Mouse (Mus musculus): ENCODE measurements around the gene Nfkbia. TPM values are rescaled to one million over a fixed set of nuclear protein-coding genes. Genes with fewer than 3 reads are reported as not detected.
A peak's percentile ranks its signal among the peaks of the same experiment; 100 is the strongest.

The Nfkbia gene
- polyA plus RNA-seq, 1 experiment from 2014 or later, result 36.4 TPM

DNA sequence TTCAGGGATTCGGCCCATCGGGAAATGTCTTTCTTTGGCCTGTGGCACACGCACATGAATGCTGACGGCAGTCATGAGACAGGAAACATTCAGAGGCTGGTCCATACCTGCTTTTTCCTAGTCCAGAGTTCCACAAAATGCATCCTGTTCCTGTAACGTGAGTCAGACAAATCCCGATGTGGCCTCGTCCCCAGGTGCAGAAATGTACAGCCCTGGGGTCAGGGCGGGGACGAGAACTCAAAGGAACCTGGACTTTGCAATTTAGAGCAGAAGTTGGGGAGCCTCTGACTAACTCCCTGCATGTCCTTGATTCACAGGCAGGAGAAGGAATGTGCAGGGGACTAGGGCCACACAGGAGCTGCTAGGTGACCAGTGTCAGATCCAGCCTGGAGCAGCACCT lies 21.1 kb downstream of the Nfkbia start:
- Histone ChIP-seq H3K4me3 (replicated peaks) (no peak overlapping the region), H3K9ac (no peak overlapping the region), H3K36me3 (replicated peaks) (no peaks in the 10 kb centered on the region), H3K27ac (no peak overlapping the region), H3K4me1 (peaks cover 22% of the 10 kb centered on the region), H3K27me3 (peaks cover 10% of the 10 kb centered on the region; the same call in 1 of the 2 replicates), H3K9me3 (no peaks in the 10 kb centered on the region), H3K4me2 (no peak overlapping the region)
- 93% methylated on average over 9 of the region's 9 CpGs for WGBS
- no peak for ATAC-seq (ENCODE audit: low FRiP score)

DNA sequence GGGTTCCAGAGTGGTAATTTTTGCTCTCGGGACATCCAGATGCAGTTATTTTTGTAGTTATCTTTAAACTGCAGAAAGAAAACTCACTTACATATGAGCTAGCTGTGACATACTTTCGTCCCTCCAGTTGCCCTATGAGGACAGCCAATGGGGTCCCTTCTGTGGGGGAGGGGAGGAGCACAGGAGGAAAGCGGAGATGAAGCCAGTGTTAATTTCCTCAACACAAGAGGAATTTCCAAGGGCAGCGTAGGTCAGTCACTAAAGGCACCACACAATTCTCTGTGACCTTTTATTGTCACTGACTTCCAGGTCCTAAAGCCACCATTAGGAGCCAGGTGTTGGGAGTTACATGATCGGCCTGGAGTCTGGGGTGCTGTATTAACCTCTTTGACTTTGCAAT lies 22.0 kb downstream of the Nfkbia start:
- H3K27me3 ChIP-seq, result peaks cover 10% of the 10 kb centered on the region; the same call in 1 of the 2 replicates
- WGBS, result 56% methylated on average over 5 of the region's 5 CpGs
- no peak overlapping the region for H3K27ac ChIP-seq
- no peak overlapping the region for H3K9ac ChIP-seq
- peaks cover 29% of the 10 kb centered on the region for H3K4me1 ChIP-seq
- H3K9me3 ChIP-seq, result no peaks in the 10 kb centered on the region
- H3K4me2 ChIP-seq, result no peak overlapping the region
- no peak overlapping the region for H3K4me3 ChIP-seq (replicated peaks)
- no peak for ATAC-seq (ENCODE audit: low FRiP score)
- H3K36me3 ChIP-seq (replicated peaks), result no peaks in the 10 kb centered on the region

- 60% methylated on average over 10 of the region's 10 CpGs for WGBS
- Histone ChIP-seq H3K36me3 (replicated peaks) (no peaks in the 10 kb centered on the region), H3K4me1 (peaks cover 45% of the 10 kb centered on the region), H3K4me3 (replicated peaks) (no peak overlapping the region), H3K27me3 (peaks cover 9% of the 10 kb centered on the region; the same call in 1 of the 2 replicates), H3K9me3 (no peaks in the 10 kb centered on the region), H3K27ac (no peak overlapping the region), H3K4me2 (no peak overlapping the region), H3K9ac (no peak overlapping the region)
- no peak for ATAC-seq (ENCODE audit: low FRiP score)
Observed at GRCm38 (mm10) chr12:55467331-55468180, 24.9 kb downstream of the Nfkbia start.

- no peaks in the 10 kb centered on the region for H3K36me3 ChIP-seq (replicated peaks)
- no peak overlapping the region for H3K4me3 ChIP-seq (replicated peaks)
- no peak overlapping the region for H3K9ac ChIP-seq
- peaks cover 45% of the 10 kb centered on the region for H3K4me1 ChIP-seq
- H3K4me2 ChIP-seq, result no peak overlapping the region
- no peak; the same call in 1 of the 2 replicates for ATAC-seq (ENCODE audit: low FRiP score)
- H3K9me3 ChIP-seq, result no peaks in the 10 kb centered on the region
- WGBS, result 83% methylated on average over 5 of the region's 5 CpGs
- H3K27me3 ChIP-seq, result peaks cover 5% of the 10 kb centered on the region; the same call in 1 of the 2 replicates
- H3K27ac ChIP-seq, result no peak overlapping the region
Observed at GRCm38 (mm10) chr12:55466816-55467215, 25.6 kb downstream of the Nfkbia start.

- Histone ChIP-seq H3K9ac (no peak overlapping the region), H3K36me3 (replicated peaks) (no peaks in the 10 kb centered on the region), H3K27ac (no peak overlapping the region), H3K4me1 (peaks cover 45% of the 10 kb centered on the region), H3K27me3 (peaks cover 5% of the 10 kb centered on the region; the same call in 1 of the 2 replicates), H3K9me3 (no peaks in the 10 kb centered on the region), H3K4me2 (no peak overlapping the region), H3K4me3 (replicated peaks) (no peak overlapping the region)
- no peak for ATAC-seq (ENCODE audit: low FRiP score)
- 56% methylated on average over 7 of the region's 7 CpGs for WGBS
Observed at GRCm38 (mm10) chr12:55466088-55466701, 26.3 kb downstream of the Nfkbia start.

GRCm38 (mm10) chr12:55465401-55465983 lies 27.0 kb downstream of the Nfkbia start:
- Histone ChIP-seq H3K27ac (no peak overlapping the region), H3K4me2 (no peak overlapping the region), H3K27me3 (peaks cover 5% of the 10 kb centered on the region; the same call in 1 of the 2 replicates), H3K4me3 (replicated peaks) (no peak overlapping the region), H3K9ac (no peak overlapping the region), H3K9me3 (no peaks in the 10 kb centered on the region), H3K4me1 (peaks cover 45% of the 10 kb centered on the region), H3K36me3 (replicated peaks) (no peaks in the 10 kb centered on the region)
- ATAC-seq (ENCODE audit: low FRiP score), result no peak
- WGBS, result 81% methylated on average over 17 of the region's 17 CpGs

DNA sequence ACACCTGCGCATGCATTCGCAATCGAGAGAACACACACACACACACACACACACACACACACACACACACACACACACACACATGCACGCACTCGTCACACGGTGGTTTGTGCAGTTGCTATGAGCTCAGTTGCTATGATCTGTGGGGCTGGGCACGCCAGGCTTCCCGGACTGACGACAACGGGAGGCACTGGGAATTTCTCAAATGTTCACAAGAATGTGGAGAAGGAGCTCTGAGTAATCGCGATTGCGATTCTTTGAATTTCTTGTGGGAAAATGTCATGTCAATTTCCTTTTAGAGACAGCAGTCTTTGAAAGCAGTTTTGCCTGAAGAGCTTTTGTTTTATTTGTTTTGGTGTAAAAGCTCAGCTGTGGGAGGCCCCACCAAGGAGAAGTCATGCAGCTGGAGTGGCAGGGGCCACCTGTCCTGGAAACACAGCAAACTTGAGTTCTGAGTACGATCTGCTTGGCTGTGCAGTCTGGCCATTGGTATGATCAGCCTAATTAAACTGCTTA lies 27.5 kb downstream of the Nfkbia start:
- ATAC-seq (ENCODE audit: low FRiP score), result no peak

DNA sequence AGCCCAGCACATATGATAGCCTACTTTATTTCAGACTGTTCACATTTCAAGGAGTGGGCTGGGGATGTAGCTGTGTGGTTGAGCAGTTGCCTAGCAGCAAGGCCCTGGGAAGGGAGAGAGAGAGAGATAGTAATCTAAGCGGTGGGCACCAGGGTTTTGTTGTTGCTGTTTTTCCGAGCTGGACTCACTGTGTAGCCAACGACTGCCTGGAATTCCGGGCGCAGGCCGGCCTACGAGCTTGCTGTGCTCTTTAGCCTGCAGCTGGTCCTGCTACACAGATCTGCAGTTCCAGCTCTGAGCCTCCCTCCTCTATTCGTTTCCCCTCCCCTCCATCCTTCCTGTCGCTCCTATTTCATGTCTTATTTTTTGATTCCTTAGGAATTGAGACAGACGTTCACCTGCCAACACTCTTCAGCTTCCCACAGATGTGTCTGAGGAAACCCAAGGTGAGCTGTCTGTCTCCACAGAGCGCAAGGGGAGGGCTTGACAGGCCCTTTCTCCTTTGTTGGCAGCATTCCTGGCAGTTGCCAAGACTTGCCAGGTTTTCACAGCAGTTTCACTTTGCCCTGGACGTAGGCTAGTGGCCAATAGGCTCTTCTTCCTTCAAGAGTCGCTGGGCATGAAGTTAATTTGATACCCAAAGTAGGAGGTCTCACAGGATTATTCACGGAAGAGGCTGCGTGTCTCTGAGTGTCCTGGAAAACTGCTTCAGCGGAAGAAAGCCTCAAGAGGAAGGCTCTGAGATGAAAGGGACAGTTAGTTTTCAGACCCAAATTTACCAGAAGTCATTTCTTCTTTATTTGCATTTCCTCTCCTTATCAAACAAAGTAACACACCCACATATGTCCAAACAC lies 28.2 kb downstream of the Nfkbia start:
- Histone ChIP-seq H3K9me3 (no peaks in the 10 kb centered on the region), H3K4me3 (replicated peaks) (no peak overlapping the region), H3K27me3 (peaks cover 5% of the 10 kb centered on the region; the same call in 1 of the 2 replicates), H3K27ac (peak overlapping the region; percentile 68), H3K9ac (0 out of 2 replicates have a peak overlapping the region, but pooled peaks have one; percentile 8), H3K4me1 (peaks cover 45% of the 10 kb centered on the region), H3K4me2 (peak overlapping the region; percentile 22; the same call in 1 of the 2 replicates), H3K36me3 (replicated peaks) (no peaks in the 10 kb centered on the region)
- peak; percentile 65; the same call in 1 of the 2 replicates for ATAC-seq (ENCODE audit: low FRiP score)
- 34% methylated on average over 16 of the region's 16 CpGs for WGBS

More for the DNA sequence above, 27.5 kb downstream of the Nfkbia start:
- Histone ChIP-seq H3K9me3 (no peaks in the 10 kb centered on the region), H3K4me1 (peaks cover 45% of the 10 kb centered on the region), H3K36me3 (replicated peaks) (no peaks in the 10 kb centered on the region), H3K4me2 (no peak overlapping the region), H3K9ac (0 out of 2 replicates have a peak overlapping the region, but pooled peaks have one; percentile 8), H3K27me3 (peaks cover 5% of the 10 kb centered on the region; the same call in 1 of the 2 replicates), H3K27ac (peak overlapping the region; percentile 68), H3K4me3 (replicated peaks) (no peak overlapping the region)
- WGBS, result 56% methylated on average over 14 of the region's 14 CpGs

- H3K4me1 ChIP-seq, result peaks cover 45% of the 10 kb centered on the region
- no peaks in the 10 kb centered on the region for H3K9me3 ChIP-seq
- no peak overlapping the region for H3K4me2 ChIP-seq
- no peaks in the 10 kb centered on the region for H3K36me3 ChIP-seq (replicated peaks)
- no peak overlapping the region for H3K4me3 ChIP-seq (replicated peaks)
- peaks cover under 1% of the 10 kb centered on the region; the same call in 1 of the 2 replicates for H3K27me3 ChIP-seq
- no peak overlapping the region for H3K27ac ChIP-seq
- no peak overlapping the region for H3K9ac ChIP-seq
- WGBS, result 78% methylated on average over 5 of the region's 5 CpGs
- ATAC-seq (ENCODE audit: low FRiP score), result no peak
Observed at GRCm38 (mm10) chr12:55463087-55463486, 29.4 kb downstream of the Nfkbia start.

GRCm38 (mm10) chr12:55462456-55462855 lies 30.0 kb downstream of the Nfkbia start:
- H3K27me3 ChIP-seq, result no peaks in the 10 kb centered on the region
- H3K36me3 ChIP-seq (replicated peaks), result no peaks in the 10 kb centered on the region
- no peak overlapping the region for H3K4me2 ChIP-seq
- ATAC-seq (ENCODE audit: low FRiP score), result no peak
- H3K4me3 ChIP-seq (replicated peaks), result no peak overlapping the region
- H3K27ac ChIP-seq, result 0 out of 2 replicates have a peak overlapping the region, but pooled peaks have one; percentile 42
- H3K9ac ChIP-seq, result no peak overlapping the region
- H3K4me1 ChIP-seq, result peaks cover 39% of the 10 kb centered on the region
- H3K9me3 ChIP-seq, result no peaks in the 10 kb centered on the region
- 83% methylated on average over 6 of the region's 6 CpGs for WGBS

- no peaks in the 10 kb centered on the region for H3K27me3 ChIP-seq
- peaks cover 34% of the 10 kb centered on the region for H3K4me1 ChIP-seq
- H3K36me3 ChIP-seq (replicated peaks), result no peaks in the 10 kb centered on the region
- 82% methylated on average over 6 of the region's 6 CpGs for WGBS
- no peak for ATAC-seq (ENCODE audit: low FRiP score)
- H3K27ac ChIP-seq, result no peak overlapping the region
- no peak overlapping the region for H3K4me3 ChIP-seq (replicated peaks)
- no peak overlapping the region for H3K9ac ChIP-seq
- H3K4me2 ChIP-seq, result no peak overlapping the region
- no peaks in the 10 kb centered on the region for H3K9me3 ChIP-seq
Observed at GRCm38 (mm10) chr12:55461767-55462166, 30.7 kb downstream of the Nfkbia start.
